Mouse (Mus musculus) liver, embryonic 14.5 days (tissue): Measurements from ENCODE around the gene Bbs5.

Experiments
- CTCF ChIP-seq: IDR thresholded peaks from 2 replicates; pipeline ENCODE4 v1.5.1; 2016; ENCODE audit warnings: antibody characterized with exemption, low read depth, control low read depth
- EP300 ChIP-seq: IDR thresholded peaks from 2 replicates; pipeline ENCODE4 v1.6.1; 2016; ENCODE audit warnings: antibody characterized with exemption, low read depth

- TF ChIP-seq CTCF (no peak), EP300 (no peak)
Observed at GRCm38 (mm10) chr2:69618336-69618735, 28.6 kb upstream of the Bbs5 start.
